8 mouse cellular contexts compared by ENCODE assay signal in genomic region chr3:84219720-84220273, GRCm38 (mm10). TPM values are rescaled to one million over a fixed set of nuclear protein-coding genes. Genes with fewer than 3 reads are reported as not detected.
DNase-seq lines count a peak whose midpoint lies in the region; ATAC-seq lines count a peak whose summit lies in the region.

No protein-coding gene starts in this region.

- peaks cover 22% of the 10 kb centered on the region for H3K4me1 ChIP-seq in kidney, embryonic 16.5 days (ENCODE audit: insufficient read depth, low read length)
- peaks cover 54% of the 10 kb centered on the region for H3K4me1 ChIP-seq in hindbrain, embryonic 14.5 days (replicated peaks; ENCODE audit: control insufficient read depth, insufficient read depth, low read length)

- H3K36me3 ChIP-seq in kidney, embryonic 16.5 days (ENCODE audit: insufficient read depth, low read length): no peaks in the 10 kb centered on the region
- no peaks in the 10 kb centered on the region for H3K36me3 ChIP-seq in hindbrain, embryonic 14.5 days (replicated peaks; ENCODE audit: control insufficient read depth, insufficient read depth)

- 11% methylated on average over 9 of the region's 9 CpGs for WGBS in kidney, embryonic 16.5 days
- 3% methylated on average over 9 of the region's 9 CpGs for WGBS in hindbrain, embryonic 14.5 days

- no peak for DNase-seq in kidney, adult 11 months
- peak; percentile 40 to 57 for DNase-seq in cerebellum, postnatal 36 days
- DNase-seq in hindbrain, embryonic 14.5 days (ENCODE audit: low spot score): peak; percentile 72
- DNase-seq in neural tube, embryonic 10.5 days (ENCODE audit: extremely low spot score, low spot score): peak; percentile 37
- DNase-seq in gastrocnemius, postnatal 4 days (ENCODE audit: low spot score in 2 of 2): no peak
- DNase-seq in MN1 (ENCODE audit: low spot score): no peak

- no peak for ATAC-seq in kidney, embryonic 16.5 days (ENCODE audit: low FRiP score, low TSS enrichment)
- peak; percentile 66; the same call in 1 of the 2 replicates for ATAC-seq in hindbrain, embryonic 14.5 days (ENCODE audit: low FRiP score)
- ATAC-seq in inflammation-experienced regulatory T-cells, adult 6 months: no peak

- no peaks in the 10 kb centered on the region for H3K9me3 ChIP-seq in kidney, embryonic 16.5 days (ENCODE audit: low read length)
- no peaks in the 10 kb centered on the region for H3K9me3 ChIP-seq in hindbrain, embryonic 14.5 days (ENCODE audit: control insufficient read depth, low read length)

- H3K4me2 ChIP-seq in kidney, embryonic 16.5 days (replicated peaks; ENCODE audit: low read depth, low read length): peak overlapping the region; percentile 77
- peak overlapping the region; percentile 58 for H3K4me2 ChIP-seq in hindbrain, embryonic 14.5 days (replicated peaks)

- H3K27ac ChIP-seq in kidney, embryonic 16.5 days (ENCODE audit: low read length): no peak overlapping the region
- H3K27ac ChIP-seq in hindbrain, embryonic 14.5 days: peak overlapping the region; percentile 93

- 0 out of 2 replicates have a peak overlapping the region, but pooled peaks have one; percentile 33 for H3K9ac ChIP-seq in kidney, embryonic 16.5 days (replicated peaks; ENCODE audit: low read length)
- H3K9ac ChIP-seq in hindbrain, embryonic 14.5 days: peak overlapping the region; percentile 69

- no peaks in the 10 kb centered on the region for H3K27me3 ChIP-seq in kidney, embryonic 16.5 days (ENCODE audit: insufficient read depth, low read length)
- no peaks in the 10 kb centered on the region for H3K27me3 ChIP-seq in hindbrain, embryonic 14.5 days (ENCODE audit: control insufficient read depth, insufficient read depth, low read length)

- H3K4me3 ChIP-seq in kidney, embryonic 16.5 days (ENCODE audit: low read length): peak overlapping the region; percentile 54
- peak overlapping the region; percentile 43 for H3K4me3 ChIP-seq in hindbrain, embryonic 14.5 days (replicated peaks; ENCODE audit: low read length)

RNA-seq across cellular contexts. Expression of gene Gm6525, which starts 45.9 kb away (rescaled TPM):
- polyA plus RNA-seq in kidney, embryonic 16.5 days (2015; fragmentation: Nextera tagmentation; extraction: Ambion mirVana): 0.77 and 0.80 TPM in 2 replicates
- polyA plus RNA-seq in hindbrain, embryonic 14.5 days (2014; fragmentation: Nextera tagmentation; extraction: Ambion mirVana): 0.74 and 2.7 TPM in 2 replicates
- polyA plus RNA-seq in inflammation-experienced regulatory T-cells, adult 6 months (2017; shearing (Covaris generic)): under 1 TPM; 0.50 to 0.80 (median 0.70) TPM
- total RNA-seq in gastrocnemius, postnatal 4 days (2021): under 1 TPM; 0.36 to 0.37 TPM

Comparison
In these comparisons a context has a peak if more than half of its experiments do, and no peak if none do; other contexts are left out.
1. DNase-seq: peak in cerebellum, postnatal 36 days (2 of 2), hindbrain, embryonic 14.5 days (single experiment) and neural tube, embryonic 10.5 days (single experiment); none in kidney, adult 11 months (single experiment), gastrocnemius, postnatal 4 days (0 of 2) and MN1 (single experiment).